Mouse (Mus musculus) spleen, adult 2 months (tissue): Measurements from ENCODE around the gene Lrrc74a. TPM values are rescaled to one million over a fixed set of nuclear protein-coding genes. Genes with fewer than 3 reads are reported as not detected.

ENCODE experiments used
- DNase-seq, 2 experiments: peaks; one replicate each; pipeline versions ENCODE4 v3.0.0 to v3.0.0-alpha.2; 2012 to 2021; ENCODE audit warnings: low spot score in 2 of 2, low read depth in 1 of 2
- H3K27ac ChIP-seq: fragments of 200-500 bp; 2 replicates; pipeline ENCODE4 v1.5.1; 2012; ENCODE audit warnings: low read length, inconsistent platforms; ENCODE audit not compliant: insufficient read depth
- H3K27me3 ChIP-seq: fragments of 200-500 bp; 2 replicates; pipeline ENCODE4 v1.6.1; 2012; ENCODE audit warnings: mild to moderate bottlenecking, moderate library complexity, low read length, inconsistent platforms; ENCODE audit not compliant: control insufficient read depth, insufficient read depth
- H3K36me3 ChIP-seq: fragments of 200-500 bp; 2 replicates; pipeline ENCODE4 v1.6.1; 2012; ENCODE audit warnings: mild to moderate bottlenecking, low read length, inconsistent platforms; ENCODE audit not compliant: control insufficient read depth, insufficient read depth
- H3K4me1 ChIP-seq: fragments of 200-500 bp; 2 replicates; pipeline ENCODE4 v1.6.1; 2011; ENCODE audit warnings: inconsistent platforms; ENCODE audit not compliant: control insufficient read depth, insufficient read depth, insufficient read length
- H3K4me3 ChIP-seq: fragments of 200-500 bp; 2 replicates; pipeline ENCODE4 v1.5.1; 2011; ENCODE audit warnings: mild to moderate bottlenecking, inconsistent platforms; ENCODE audit not compliant: insufficient read depth, insufficient read length; ENCODE audit errors: extremely low read depth
- CTCF ChIP-seq: fragments of 200-500 bp; IDR thresholded peaks from 2 replicates; pipeline ENCODE4 v1.5.1; 2011; ENCODE audit warnings: mild to moderate bottlenecking, inconsistent platforms; ENCODE audit not compliant: insufficient read depth, insufficient read length, insufficient replicate concordance; ENCODE audit errors: extremely low read depth
- POLR2A ChIP-seq: fragments of 200-500 bp; IDR thresholded peaks from 2 replicates; pipeline ENCODE4 v1.6.1; 2011; ENCODE audit warnings: low read depth, low read length, inconsistent platforms
- WGBS: fragments of 180-500 bp; shearing (Covaris S2); methylation state at CpG from one replicate; pipeline ENCODE4 v1.1.7; 2018; 5-methylcytosine and 5-hydroxymethylcytosine counted together
- polyA plus RNA-seq: library from polyadenylated mRNA; depleted of rRNA; stranded (reverse); fragments of >200 nt; gene quantifications from 2 replicates; pipeline ENCODE4 v1.2.3, GENCODE M21; 2012

Gene Lrrc74a
- polyA plus RNA-seq, 1 experiment = not detected

DNA sequence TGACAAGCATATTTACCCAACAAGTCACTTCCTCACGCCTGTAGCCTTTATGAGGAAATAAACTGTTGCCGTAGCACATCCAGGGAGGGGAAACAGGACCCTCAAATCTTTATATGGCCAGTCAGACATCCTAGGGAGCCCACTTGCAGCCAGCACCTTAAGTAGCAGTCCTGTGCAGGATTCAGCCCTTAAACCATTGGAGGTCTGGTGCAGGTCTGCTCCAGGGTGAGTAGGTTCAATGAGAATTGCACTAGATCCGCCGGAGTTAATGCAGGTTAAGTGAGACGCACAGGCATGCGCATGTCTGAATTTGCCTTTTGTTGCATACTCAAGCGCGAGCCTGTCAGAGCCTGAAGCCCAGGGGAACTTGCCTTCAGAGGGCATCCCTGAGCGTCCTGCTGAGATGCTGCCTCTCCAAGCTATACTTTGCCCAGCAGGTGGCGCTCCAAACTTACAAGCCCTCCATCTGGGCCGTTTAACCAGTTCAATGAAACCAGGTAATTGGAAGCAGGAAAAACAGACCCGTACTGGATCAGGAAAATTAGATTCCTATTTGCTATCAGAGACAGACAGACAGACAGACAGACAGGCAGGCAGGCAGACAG is 37.8 kb downstream of the Lrrc74a start:
- Histone ChIP-seq H3K4me3 (no peak overlapping the region), H3K36me3 (no peaks in the 10 kb centered on the region), H3K27ac (no peak overlapping the region), H3K4me1 (no peaks in the 10 kb centered on the region), H3K27me3 (no peaks in the 10 kb centered on the region)
- TF ChIP-seq POLR2A (no peak), CTCF (peak; percentile 90; the same call in 1 of the 2 replicates)
- 9% methylated on average over 12 of the region's 12 CpGs for WGBS
- DNase-seq = peak; percentile 73 to 85

GRCm38 (mm10) chr12:86772551-86772950 is 38.4 kb downstream of the Lrrc74a start:
- Histone ChIP-seq H3K36me3 (no peaks in the 10 kb centered on the region), H3K4me3 (no peak overlapping the region), H3K4me1 (no peaks in the 10 kb centered on the region), H3K27me3 (no peaks in the 10 kb centered on the region), H3K27ac (no peak overlapping the region)
- no peak for DNase-seq
- 51% methylated on average over 3 of the region's 3 CpGs for WGBS
- TF ChIP-seq CTCF = no peak
- TF ChIP-seq POLR2A = no peak

- no peak for DNase-seq
Observed at GRCm38 (mm10) chr12:86775561-86776280, 41.6 kb downstream of the Lrrc74a start.

DNA sequence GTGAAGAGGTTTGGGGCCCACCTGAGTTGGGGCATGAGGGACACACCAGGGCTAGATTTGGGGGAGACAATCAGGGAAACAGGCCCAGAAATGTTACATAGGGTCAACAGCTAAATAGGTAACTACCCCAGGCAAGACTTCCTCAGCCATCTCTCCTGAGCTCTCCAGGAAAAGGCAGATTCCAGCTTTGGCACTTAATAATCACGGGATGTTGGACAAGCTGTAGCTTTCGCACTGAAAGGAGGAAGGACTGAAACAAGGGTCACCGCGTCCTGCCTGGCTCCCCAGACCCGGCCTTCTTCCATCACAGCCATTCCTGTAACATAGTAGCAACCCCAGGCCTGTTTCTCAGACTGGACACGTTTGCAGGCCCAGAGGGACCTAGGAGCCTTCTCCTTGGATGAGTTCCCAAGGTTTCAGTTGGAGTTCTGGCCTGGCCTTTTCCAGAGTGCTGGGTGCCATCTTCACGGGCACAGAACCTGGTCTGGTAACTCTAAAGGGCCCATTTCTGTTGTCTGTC is 42.2 kb downstream of the Lrrc74a start:
- no peaks in the 10 kb centered on the region for H3K27me3 ChIP-seq
- H3K36me3 ChIP-seq = no peaks in the 10 kb centered on the region
- no peaks in the 10 kb centered on the region for H3K4me1 ChIP-seq
- no peak overlapping the region for H3K4me3 ChIP-seq
- no peak for DNase-seq
- WGBS = 89% methylated on average over 7 of the region's 7 CpGs
- no peak for TF ChIP-seq CTCF
- no peak for TF ChIP-seq POLR2A
- 0 out of 2 replicates have a peak overlapping the region, but pooled peaks have one; percentile 39 for H3K27ac ChIP-seq

More at GRCm38 (mm10) chr12:86775561-86776280, 41.6 kb downstream of the Lrrc74a start:
- Histone ChIP-seq H3K4me1 (no peaks in the 10 kb centered on the region), H3K4me3 (no peak overlapping the region), H3K27me3 (no peaks in the 10 kb centered on the region), H3K27ac (peak overlapping the region; percentile 39; the same call in 1 of the 2 replicates), H3K36me3 (no peaks in the 10 kb centered on the region)
- TF ChIP-seq CTCF (no peak), POLR2A (no peak)
- WGBS = 81% methylated on average over 7 of the region's 7 CpGs

- Histone ChIP-seq H3K27ac (no peak overlapping the region), H3K36me3 (no peaks in the 10 kb centered on the region), H3K27me3 (no peaks in the 10 kb centered on the region), H3K4me3 (no peak overlapping the region), H3K4me1 (no peaks in the 10 kb centered on the region)
- 82% methylated on average over 4 of the region's 4 CpGs for WGBS
- no peak for DNase-seq
- no peak for TF ChIP-seq POLR2A
Observed at GRCm38 (mm10) chr12:86778531-86778930, 44.4 kb downstream of the Lrrc74a start.

DNA sequence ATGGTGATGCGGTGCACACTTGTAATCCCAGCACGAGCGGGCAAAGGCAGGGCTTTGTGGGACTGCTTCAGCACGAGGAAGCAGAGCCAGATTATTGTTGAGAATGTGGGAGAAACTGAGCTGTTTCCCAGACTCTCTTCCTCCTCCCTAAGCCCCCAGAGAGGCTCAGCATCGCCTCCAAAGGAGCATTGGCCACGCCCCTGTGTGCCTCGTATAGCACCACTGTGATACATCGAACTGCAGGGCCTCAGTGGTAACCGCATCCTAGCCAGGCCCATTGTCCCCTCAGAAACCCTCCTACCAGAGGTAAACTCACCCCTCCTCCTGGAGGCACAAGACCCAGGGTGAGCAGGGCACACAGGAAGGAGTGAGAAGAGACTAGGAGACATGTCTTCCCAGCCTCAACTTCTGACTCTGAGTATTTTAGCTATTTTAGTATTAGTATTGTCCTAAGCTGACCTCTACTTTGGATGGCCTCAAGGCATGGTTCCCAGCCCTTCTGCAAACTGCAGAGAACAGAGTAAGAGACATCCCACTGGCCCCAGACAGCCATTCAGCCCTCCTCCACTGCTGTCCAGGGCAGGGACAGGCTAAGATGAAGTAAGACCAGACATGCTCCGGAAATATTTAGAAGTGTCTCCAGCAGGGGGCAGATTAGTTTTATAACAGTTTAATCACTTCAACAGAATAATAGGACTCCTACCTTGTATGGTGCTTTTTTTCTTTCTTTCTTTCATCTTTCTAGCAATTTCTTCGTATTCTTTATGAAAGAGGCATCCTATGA is 45.2 kb downstream of the Lrrc74a start:
- TF ChIP-seq CTCF (no peak), POLR2A (no peak)
- no peaks in the 10 kb centered on the region for H3K36me3 ChIP-seq
- peak in 1 of 2 experiments; percentile 16 for DNase-seq
- H3K27me3 ChIP-seq = no peaks in the 10 kb centered on the region
- no peaks in the 10 kb centered on the region for H3K4me1 ChIP-seq
- WGBS = 77% methylated on average over 11 of the region's 11 CpGs
- no peak overlapping the region for H3K27ac ChIP-seq
- no peak overlapping the region for H3K4me3 ChIP-seq
